Mouse (Mus musculus): ENCODE measurements at regions not wholly inside any gene's neighbourhood (a gene's known extent, or its start where the extent isn't known, plus 50 kb on each side); places are given as distances from the start of the nearest gene placed in this dataset.

- Histone ChIP-seq H3K9ac (replicated peaks; ENCODE audit: low read length) (no peak overlapping the region), H3K9me3 (ENCODE audit: low read length) (no peaks in the 10 kb centered on the region), H3K27me3 (ENCODE audit: insufficient read depth, low read length) (no peaks in the 10 kb centered on the region), H3K4me2 (replicated peaks; ENCODE audit: low read depth, low read length) (no peak overlapping the region), H3K36me3 (ENCODE audit: insufficient read depth, low read length) (no peaks in the 10 kb centered on the region), H3K4me1 (ENCODE audit: insufficient read depth, low read length) (no peaks in the 10 kb centered on the region), H3K4me3 (ENCODE audit: low read length) (no peak overlapping the region), H3K27ac (ENCODE audit: low read length) (no peak overlapping the region)
- 33% methylated on average over 2 of the region's 2 CpGs for WGBS
- ATAC-seq (ENCODE audit: low FRiP score, low TSS enrichment), result no peak
These were observed 253.3 kb downstream of the Gm10283 start for GRCm38 (mm10) chr8:60249704-60250103.

DNA sequence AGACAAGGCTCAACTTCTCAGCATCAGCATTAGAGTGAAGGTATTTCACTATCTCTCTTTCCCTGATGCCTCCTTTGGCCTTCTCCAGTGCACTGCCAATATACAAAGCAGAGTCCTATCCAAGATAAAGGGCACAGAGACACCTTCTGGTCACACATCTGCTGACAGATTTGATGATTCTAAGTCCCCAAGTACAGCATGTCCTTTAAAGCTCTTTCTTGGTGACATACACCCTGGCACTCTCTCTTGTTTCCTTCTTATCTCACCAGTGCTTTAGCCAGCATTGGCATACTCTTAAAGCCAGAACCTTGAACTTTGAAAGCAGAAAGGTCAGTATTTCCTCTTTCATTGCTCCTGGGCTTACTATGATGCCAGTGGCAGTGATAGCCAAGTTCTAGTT lies 255.4 kb downstream of the Gm10283 start:
- Histone ChIP-seq H3K4me2 (replicated peaks; ENCODE audit: low read depth, low read length) (no peak overlapping the region), H3K27ac (ENCODE audit: low read length) (no peak overlapping the region), H3K4me1 (ENCODE audit: insufficient read depth, low read length) (no peaks in the 10 kb centered on the region), H3K36me3 (ENCODE audit: insufficient read depth, low read length) (no peaks in the 10 kb centered on the region), H3K9me3 (ENCODE audit: low read length) (no peaks in the 10 kb centered on the region), H3K4me3 (ENCODE audit: low read length) (no peak overlapping the region), H3K9ac (replicated peaks; ENCODE audit: low read length) (no peak overlapping the region), H3K27me3 (ENCODE audit: insufficient read depth, low read length) (no peaks in the 10 kb centered on the region)
- ATAC-seq (ENCODE audit: low FRiP score, low TSS enrichment), result no peak

GRCm38 (mm10) chr8:60241366-60241765 lies 261.6 kb downstream of the Gm10283 start:
- Histone ChIP-seq H3K4me2 (replicated peaks; ENCODE audit: low read depth, low read length) (no peak overlapping the region), H3K9me3 (ENCODE audit: low read length) (no peaks in the 10 kb centered on the region), H3K36me3 (ENCODE audit: insufficient read depth, low read length) (no peaks in the 10 kb centered on the region), H3K4me3 (ENCODE audit: low read length) (no peak overlapping the region), H3K27ac (ENCODE audit: low read length) (no peak overlapping the region), H3K27me3 (ENCODE audit: insufficient read depth, low read length) (no peaks in the 10 kb centered on the region), H3K9ac (replicated peaks; ENCODE audit: low read length) (no peak overlapping the region), H3K4me1 (ENCODE audit: insufficient read depth, low read length) (no peaks in the 10 kb centered on the region)
- no peak for ATAC-seq (ENCODE audit: low FRiP score, low TSS enrichment)

- Histone ChIP-seq H3K9ac (replicated peaks; ENCODE audit: low read length) (no peak overlapping the region), H3K9me3 (ENCODE audit: low read length) (no peaks in the 10 kb centered on the region), H3K27me3 (ENCODE audit: insufficient read depth, low read length) (no peaks in the 10 kb centered on the region), H3K4me3 (ENCODE audit: low read length) (no peak overlapping the region), H3K27ac (ENCODE audit: low read length) (no peak overlapping the region), H3K4me2 (replicated peaks; ENCODE audit: low read depth, low read length) (no peak overlapping the region), H3K4me1 (ENCODE audit: insufficient read depth, low read length) (no peaks in the 10 kb centered on the region), H3K36me3 (ENCODE audit: insufficient read depth, low read length) (no peaks in the 10 kb centered on the region)
- ATAC-seq (ENCODE audit: low FRiP score, low TSS enrichment), result no peak
- WGBS, result 83% methylated on average over 2 of the region's 2 CpGs
These were observed 282.1 kb downstream of the Gm10283 start for GRCm38 (mm10) chr8:60220946-60221345.

DNA sequence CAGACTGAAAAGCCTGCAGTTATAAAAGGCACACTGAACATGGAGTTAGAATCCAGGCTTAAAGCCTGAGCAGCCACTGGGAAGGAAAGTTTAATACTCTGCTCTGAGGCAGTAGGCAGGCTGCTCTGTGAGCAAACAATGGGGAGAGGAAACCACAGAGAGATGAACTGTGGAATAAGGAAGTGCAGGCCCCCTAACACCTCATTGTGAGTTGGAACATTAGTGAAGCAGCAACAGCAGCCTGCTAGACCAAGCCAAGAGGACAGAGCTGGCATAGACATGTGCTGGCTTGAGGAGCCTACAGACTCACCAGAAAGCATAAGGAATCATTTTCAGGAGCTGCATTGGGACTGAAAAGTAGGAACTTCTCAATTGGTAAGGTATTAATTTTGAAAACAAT lies 307.4 kb downstream of the Gm10283 start:
- Histone ChIP-seq H3K9me3 (ENCODE audit: low read length) (no peaks in the 10 kb centered on the region), H3K27ac (ENCODE audit: low read length) (no peak overlapping the region), H3K4me3 (ENCODE audit: low read length) (no peak overlapping the region), H3K9ac (replicated peaks; ENCODE audit: low read length) (no peak overlapping the region), H3K36me3 (ENCODE audit: insufficient read depth, low read length) (no peaks in the 10 kb centered on the region), H3K4me2 (replicated peaks; ENCODE audit: low read depth, low read length) (no peak overlapping the region), H3K4me1 (ENCODE audit: insufficient read depth, low read length) (no peaks in the 10 kb centered on the region), H3K27me3 (ENCODE audit: insufficient read depth, low read length) (no peaks in the 10 kb centered on the region)
- no peak for ATAC-seq (ENCODE audit: low FRiP score, low TSS enrichment)

- Histone ChIP-seq H3K36me3 (ENCODE audit: insufficient read depth, low read length) (no peaks in the 10 kb centered on the region), H3K4me1 (ENCODE audit: insufficient read depth, low read length) (no peaks in the 10 kb centered on the region), H3K9ac (replicated peaks; ENCODE audit: low read length) (no peak overlapping the region), H3K4me3 (ENCODE audit: low read length) (no peak overlapping the region), H3K27ac (ENCODE audit: low read length) (no peak overlapping the region), H3K4me2 (replicated peaks; ENCODE audit: low read depth, low read length) (no peak overlapping the region), H3K27me3 (ENCODE audit: insufficient read depth, low read length) (no peaks in the 10 kb centered on the region), H3K9me3 (ENCODE audit: low read length) (no peaks in the 10 kb centered on the region)
- no peak for ATAC-seq (ENCODE audit: low FRiP score, low TSS enrichment)
- WGBS, result 34% methylated on average over 5 of the region's 5 CpGs
These were observed 335.2 kb downstream of the Gm10283 start for GRCm38 (mm10) chr8:60167716-60168272.

Data from kidney, embryonic 16.5 days (tissue).